Mouse (Mus musculus): ENCODE results near the gene Tuba1c. TPM values are rescaled to one million over a fixed set of nuclear protein-coding genes. Genes with fewer than 3 reads are reported as not detected.

The Tuba1c gene
- polyA plus RNA-seq, 1 experiment from 2014 or later = 135 TPM

- H3K4me3 ChIP-seq = no peak overlapping the region
- peak overlapping the region; percentile 11 for H3K4me2 ChIP-seq
- peaks cover 66% of the 10 kb centered on the region for H3K4me1 ChIP-seq (replicated peaks)
- no peak overlapping the region for H3K9ac ChIP-seq
- H3K27ac ChIP-seq (ENCODE audit: poor library complexity, severe bottlenecking) = peak overlapping the region; percentile 91
- no peaks in the 10 kb centered on the region for H3K9me3 ChIP-seq (replicated peaks)
- H3K27me3 ChIP-seq (replicated peaks) = no peaks in the 10 kb centered on the region; the same call in 1 of the 2 replicates
- 14% methylated on average over 13 of the region's 13 CpGs for WGBS
- no peaks in the 10 kb centered on the region for H3K36me3 ChIP-seq
- peak; percentile 41 for ATAC-seq (ENCODE audit: insufficient number of reproducible peaks, low FRiP score)
Measured at GRCm38 (mm10) chr15:98997938-98998774, 31.5 kb upstream of the Tuba1c start.

GRCm38 (mm10) chr15:98998775-98999157, 30.9 kb upstream of the Tuba1c start:
- H3K27me3 ChIP-seq (replicated peaks) = no peaks in the 10 kb centered on the region; the same call in 1 of the 2 replicates
- 0 out of 2 replicates have a peak, but pooled peaks have one; percentile 31 for ATAC-seq (ENCODE audit: insufficient number of reproducible peaks, low FRiP score)
- H3K27ac ChIP-seq (ENCODE audit: poor library complexity, severe bottlenecking) = peak overlapping the region; percentile 91
- 39% methylated on average over 6 of the region's 6 CpGs for WGBS
- 0 out of 2 replicates have a peak, but pooled peaks cover 2% of the 10 kb centered on the region for H3K9me3 ChIP-seq (replicated peaks)
- H3K9ac ChIP-seq = no peak overlapping the region
- peak overlapping the region; percentile 11 for H3K4me2 ChIP-seq
- peaks cover 63% of the 10 kb centered on the region for H3K4me1 ChIP-seq (replicated peaks)
- no peak overlapping the region for H3K4me3 ChIP-seq
- no peaks in the 10 kb centered on the region for H3K36me3 ChIP-seq

GRCm38 (mm10) chr15:99000535-99001283, 29.0 kb upstream of the Tuba1c start:
- H3K4me1 ChIP-seq (replicated peaks) = peaks cover 55% of the 10 kb centered on the region
- 0 out of 2 replicates have a peak, but pooled peaks cover 6% of the 10 kb centered on the region for H3K9me3 ChIP-seq (replicated peaks)
- H3K4me2 ChIP-seq = peak overlapping the region; percentile 68
- WGBS = 27% methylated on average over 14 of the region's 14 CpGs
- H3K4me3 ChIP-seq = 0 out of 2 replicates have a peak overlapping the region, but pooled peaks have one; percentile 27
- no peaks in the 10 kb centered on the region for H3K36me3 ChIP-seq
- no peak for ATAC-seq (ENCODE audit: insufficient number of reproducible peaks, low FRiP score)
- no peaks in the 10 kb centered on the region; the same call in 1 of the 2 replicates for H3K27me3 ChIP-seq (replicated peaks)
- H3K27ac ChIP-seq (ENCODE audit: poor library complexity, severe bottlenecking) = peak overlapping the region; percentile 57
- 0 out of 2 replicates have a peak overlapping the region, but pooled peaks have one; percentile 2 for H3K9ac ChIP-seq

- H3K4me2 ChIP-seq = peak overlapping the region; percentile 68
- no peaks in the 10 kb centered on the region for H3K36me3 ChIP-seq
- H3K27me3 ChIP-seq (replicated peaks) = no peaks in the 10 kb centered on the region; the same call in 1 of the 2 replicates
- ATAC-seq (ENCODE audit: insufficient number of reproducible peaks, low FRiP score) = no peak; the same call in 1 of the 2 replicates
- WGBS = 6% methylated on average over 17 of the region's 17 CpGs
- H3K27ac ChIP-seq (ENCODE audit: poor library complexity, severe bottlenecking) = peak overlapping the region; percentile 41; the same call in 1 of the 2 replicates
- H3K9me3 ChIP-seq (replicated peaks) = 0 out of 2 replicates have a peak, but pooled peaks cover 6% of the 10 kb centered on the region
- H3K9ac ChIP-seq = peak overlapping the region; percentile 47
- peak overlapping the region; percentile 27 for H3K4me3 ChIP-seq
- peaks cover 48% of the 10 kb centered on the region for H3K4me1 ChIP-seq (replicated peaks)
Measured at GRCm38 (mm10) chr15:99001451-99001931, 28.2 kb upstream of the Tuba1c start.

GRCm38 (mm10) chr15:99003600-99003999, 26.1 kb upstream of the Tuba1c start:
- H3K36me3 ChIP-seq = no peaks in the 10 kb centered on the region
- no peak overlapping the region for H3K27ac ChIP-seq (ENCODE audit: poor library complexity, severe bottlenecking)
- no peak overlapping the region for H3K9ac ChIP-seq
- 89% methylated on average over 5 of the region's 5 CpGs for WGBS
- no peak overlapping the region for H3K4me2 ChIP-seq
- peaks cover 30% of the 10 kb centered on the region for H3K4me1 ChIP-seq (replicated peaks)
- 0 out of 2 replicates have a peak, but pooled peaks cover 6% of the 10 kb centered on the region for H3K9me3 ChIP-seq (replicated peaks)
- no peak for ATAC-seq (ENCODE audit: insufficient number of reproducible peaks, low FRiP score)
- no peaks in the 10 kb centered on the region; the same call in 1 of the 2 replicates for H3K27me3 ChIP-seq (replicated peaks)
- no peak overlapping the region for H3K4me3 ChIP-seq

- Histone ChIP-seq H3K27me3 (replicated peaks) (no peaks in the 10 kb centered on the region), H3K9me3 (replicated peaks) (0 out of 2 replicates have a peak, but pooled peaks cover 3% of the 10 kb centered on the region), H3K4me2 (peak overlapping the region; percentile 33; the same call in 1 of the 2 replicates), H3K36me3 (no peaks in the 10 kb centered on the region), H3K4me3 (no peak overlapping the region), H3K9ac (no peak overlapping the region), H3K4me1 (replicated peaks) (peaks cover 6% of the 10 kb centered on the region), H3K27ac (ENCODE audit: poor library complexity, severe bottlenecking) (peak overlapping the region; percentile 76)
- ATAC-seq (ENCODE audit: insufficient number of reproducible peaks, low FRiP score) = no peak
- WGBS = 39% methylated on average over 6 of the region's 6 CpGs
Measured at GRCm38 (mm10) chr15:99008801-99009241, 20.9 kb upstream of the Tuba1c start.

- 86% methylated on average over 2 of the region's 2 CpGs for whole genome bisulfite sequencing
- H3K4me2 ChIP-seq = no peak overlapping the region
- no peaks in the 10 kb centered on the region for H3K9me3 ChIP-seq (replicated peaks)
- no peak overlapping the region for H3K27ac ChIP-seq (ENCODE audit: poor library complexity, severe bottlenecking)
- no peak overlapping the region for H3K9ac ChIP-seq
- peaks cover 12% of the 10 kb centered on the region for H3K4me1 ChIP-seq (replicated peaks)
- H3K36me3 ChIP-seq = no peaks in the 10 kb centered on the region
- H3K27me3 ChIP-seq (replicated peaks) = no peaks in the 10 kb centered on the region
- ATAC-seq (ENCODE audit: insufficient number of reproducible peaks, low FRiP score) = no peak
- H3K4me3 ChIP-seq = no peak overlapping the region
Measured at GRCm38 (mm10) chr15:99010896-99011295, 18.8 kb upstream of the Tuba1c start.

GRCm38 (mm10) chr15:99011946-99012345, 17.7 kb upstream of the Tuba1c start:
- peaks cover 12% of the 10 kb centered on the region for H3K4me1 ChIP-seq (replicated peaks)
- no peak for ATAC-seq (ENCODE audit: insufficient number of reproducible peaks, low FRiP score)
- no peak overlapping the region for H3K4me3 ChIP-seq
- H3K27ac ChIP-seq (ENCODE audit: poor library complexity, severe bottlenecking) = no peak overlapping the region
- H3K36me3 ChIP-seq = no peaks in the 10 kb centered on the region
- no peak overlapping the region for H3K9ac ChIP-seq
- no peak overlapping the region for H3K4me2 ChIP-seq
- no peaks in the 10 kb centered on the region for H3K9me3 ChIP-seq (replicated peaks)
- H3K27me3 ChIP-seq (replicated peaks) = no peaks in the 10 kb centered on the region
- 73% methylated on average over 3 of the region's 3 CpGs for WGBS

GRCm38 (mm10) chr15:99014496-99015030, 15.1 kb upstream of the Tuba1c start:
- Histone ChIP-seq H3K27me3 (replicated peaks) (no peaks in the 10 kb centered on the region), H3K4me1 (replicated peaks) (peaks cover 14% of the 10 kb centered on the region), H3K4me3 (no peak overlapping the region), H3K9me3 (replicated peaks) (no peaks in the 10 kb centered on the region), H3K9ac (no peak overlapping the region), H3K27ac (ENCODE audit: poor library complexity, severe bottlenecking) (no peak overlapping the region), H3K4me2 (no peak overlapping the region), H3K36me3 (no peaks in the 10 kb centered on the region)
- ATAC-seq (ENCODE audit: insufficient number of reproducible peaks, low FRiP score) = no peak
- 37% methylated on average over 9 of the region's 9 CpGs for WGBS

GRCm38 (mm10) chr15:99017355-99017761, 12.3 kb upstream of the Tuba1c start:
- no peak overlapping the region for H3K9ac ChIP-seq
- H3K4me3 ChIP-seq = no peak overlapping the region
- no peaks in the 10 kb centered on the region for H3K36me3 ChIP-seq
- WGBS = 69% methylated on average over 8 of the region's 8 CpGs
- ATAC-seq (ENCODE audit: insufficient number of reproducible peaks, low FRiP score) = no peak
- no peak overlapping the region for H3K27ac ChIP-seq (ENCODE audit: poor library complexity, severe bottlenecking)
- no peaks in the 10 kb centered on the region for H3K27me3 ChIP-seq (replicated peaks)
- no peak overlapping the region for H3K4me2 ChIP-seq
- peaks cover 14% of the 10 kb centered on the region for H3K4me1 ChIP-seq (replicated peaks)
- peaks cover 4% of the 10 kb centered on the region; the same call in 1 of the 2 replicates for H3K9me3 ChIP-seq (replicated peaks)

All from heart, embryonic 12.5 days (tissue).